Mouse (Mus musculus) gastrocnemius, adult 18-20 months (tissue): ENCODE results near the gene Cnih1. TPM values are rescaled to one million over a fixed set of nuclear protein-coding genes. Genes with fewer than 3 reads are reported as not detected.
"Not testable (repeated sequence)": the region's sequence is repeated elsewhere in the genome, so short reads cannot be mapped to it uniquely, and the experiment has no call there.

Source experiments
- DNase-seq: peaks from one replicate; pipeline ENCODE4 v3.0.0; 2021; ENCODE audit warnings: low spot score
- long read RNA-seq, 2 experiments: library from polyadenylated mRNA; stranded (forward); transcript quantifications; one replicate each; pipeline ENCODE4 v2.0.0; 2021
- total RNA-seq, 2 experiments: library from RNA; stranded (reverse); gene quantifications; 2 replicates each; pipeline ENCODE4 v1.2.3; 2021

The Cnih1 gene
- 10 to 100 TPM; 55.0 to 57.3 TPM for total RNA-seq
- long read RNA-seq, experiment 1, transcript Cnih1-201 (5 exons, 1,538 nt), result major isoform, 74 of 81 reads
- long read RNA-seq, experiment 1, partial matches to known transcripts, result 0 of 81 reads
- long read RNA-seq, experiment 1, other reads (novel, unspliced or antisense), result 7 of 81 reads
- long read RNA-seq, experiment 2, transcript Cnih1-201 (5 exons, 1,538 nt), result major isoform, 81 of 84 reads
- long read RNA-seq, experiment 2, partial matches to known transcripts, result 0 of 84 reads
- long read RNA-seq, experiment 2, other reads (novel, unspliced or antisense), result 3 of 84 reads

- DNase-seq, result peak; percentile 87
Measured at GRCm38 (mm10) chr14:46787787-46788504, at the start of gene Cnih1. TSS of gene Cnih1 (minus strand) at chr14:46788411.

GRCm38 (mm10) chr14:46832354-46833272, 44.4 kb upstream of the Cnih1 start:
- DNase-seq, result no peak

- peak; percentile 96 for DNase-seq
Measured at GRCm38 (mm10) chr14:46831837-46832333, 43.7 kb upstream of the Cnih1 start, which contains the start of gene Cgrrf1. TSS of gene Cgrrf1 (plus strand) at chr14:46832125.

GRCm38 (mm10) chr14:46831295-46831694, 43.1 kb upstream of the Cnih1 start:
- no peak for DNase-seq

GRCm38 (mm10) chr14:46827430-46827829, 39.2 kb upstream of the Cnih1 start:
- DNase-seq, result no peak

- no peak for DNase-seq
Measured at GRCm38 (mm10) chr14:46823996-46824395, 35.8 kb upstream of the Cnih1 start.

- DNase-seq, result peak; percentile 96
Measured at GRCm38 (mm10) chr14:46821873-46822716, 33.9 kb upstream of the Cnih1 start, which contains the start of gene Gmfb. TSS of gene Gmfb (minus strand) at chr14:46822242.

- DNase-seq, result no peak
Measured at GRCm38 (mm10) chr14:46821271-46821872, 33.2 kb upstream of the Cnih1 start.

GRCm38 (mm10) chr14:46819961-46820360, 31.8 kb upstream of the Cnih1 start:
- DNase-seq, result not testable (repeated sequence)

- no peak for DNase-seq
Measured at GRCm38 (mm10) chr14:46818743-46819142, 30.5 kb upstream of the Cnih1 start.

GRCm38 (mm10) chr14:46816916-46817622, 28.9 kb upstream of the Cnih1 start:
- DNase-seq, result no peak

GRCm38 (mm10) chr14:46815640-46816039, 27.4 kb upstream of the Cnih1 start:
- DNase-seq, result no peak

GRCm38 (mm10) chr14:46807927-46808326, 19.7 kb upstream of the Cnih1 start:
- DNase-seq, result no peak

- DNase-seq, result no peak
Measured at GRCm38 (mm10) chr14:46806186-46806585, 18.0 kb upstream of the Cnih1 start.

- DNase-seq, result no peak
Measured at GRCm38 (mm10) chr14:46803791-46804190, 15.6 kb upstream of the Cnih1 start.

- no peak for DNase-seq
Measured at GRCm38 (mm10) chr14:46803259-46803658, 15.0 kb upstream of the Cnih1 start.

GRCm38 (mm10) chr14:46800684-46801345, 12.6 kb upstream of the Cnih1 start:
- DNase-seq, result no peak

- DNase-seq, result no peak
Measured at GRCm38 (mm10) chr14:46794157-46794556, 5.9 kb upstream of the Cnih1 start.

- no peak for DNase-seq
Measured at GRCm38 (mm10) chr14:46790723-46791122, 2.5 kb upstream of the Cnih1 start.
